In genomic region chr4:140910661-140911310, GRCm38 (mm10) we compare ENCODE assay signal across 8 mouse cellular contexts. TPM values are rescaled to one million over a fixed set of nuclear protein-coding genes. Genes with fewer than 3 reads are reported as not detected.
DNase-seq lines count a peak whose midpoint lies in the region; ATAC-seq lines count a peak whose summit lies in the region.

No protein-coding gene starts in this region.

- H3K27ac ChIP-seq in midbrain, embryonic 15.5 days, result no peak overlapping the region

- no peaks in the 10 kb centered on the region for H3K9me3 ChIP-seq in midbrain, embryonic 15.5 days

- H3K4me1 ChIP-seq in midbrain, embryonic 15.5 days, result peaks cover 6% of the 10 kb centered on the region

- peaks cover 17% of the 10 kb centered on the region for H3K27me3 ChIP-seq in midbrain, embryonic 15.5 days (replicated peaks)

- H3K4me3 ChIP-seq in midbrain, embryonic 15.5 days, result no peak overlapping the region

- intact Hi-C loops in heart, postnatal 10 days (cut with DNase I), result no loop called here

- WGBS in midbrain, embryonic 15.5 days, result 36% methylated on average over 17 of the region's 17 CpGs

- no peak overlapping the region for H3K4me2 ChIP-seq in midbrain, embryonic 15.5 days

- no peak for ATAC-seq in midbrain, embryonic 15.5 days (replicated peaks)

- H3K36me3 ChIP-seq in midbrain, embryonic 15.5 days (replicated peaks), result no peaks in the 10 kb centered on the region

- H3K9ac ChIP-seq in midbrain, embryonic 15.5 days, result no peak overlapping the region

- peak; percentile 14 for DNase-seq in lung, postnatal 25 days (ENCODE audit: low spot score)
- DNase-seq in lung, postnatal 10 days, result no peak
- peak; percentile 70 for DNase-seq in adrenal gland, postnatal 14 days
- DNase-seq in heart, postnatal 10 days, result peak; percentile 31 to 42
- DNase-seq in liver, result peak; percentile 6
- no peak for DNase-seq in frontal cortex, postnatal 14 days (ENCODE audit: low spot score in 2 of 2)
- no peak for DNase-seq in layer of hippocampus, adult 9-10 months (ENCODE audit: low spot score)

RNA-seq across cellular contexts. Expression of gene Padi2, which starts 4.6 kb away (rescaled TPM):
- 1.3 and 1.9 TPM in 2 replicates for total RNA-seq in adrenal gland, postnatal 14 days (2021)
- 1 to 10 TPM in 1 of 2 experiments, under 1 TPM in 1; 0.65 to 1.1 TPM for total RNA-seq in heart, postnatal 10 days (2021)
- 1.2 and 1.4 TPM in 2 replicates for polyA plus RNA-seq in midbrain, embryonic 15.5 days (2015; fragmentation: Nextera tagmentation; extraction: Ambion mirVana)

RNA-seq across cellular contexts. Expression of gene Sdhb, which starts 50.2 kb away (rescaled TPM):
- 699 and 754 TPM in 2 replicates for total RNA-seq in adrenal gland, postnatal 14 days (2021)
- 100 to 1,000 TPM; 725 to 746 TPM for total RNA-seq in heart, postnatal 10 days (2021)
- 442 and 447 TPM in 2 replicates for polyA plus RNA-seq in midbrain, embryonic 15.5 days (2015; fragmentation: Nextera tagmentation; extraction: Ambion mirVana)

Comparison
In these comparisons a context has a peak if more than half of its experiments do, and no peak if none do; other contexts are left out.
1. DNase-seq: peak in lung, postnatal 25 days (single experiment), adrenal gland, postnatal 14 days (single experiment), heart, postnatal 10 days (2 of 2) and liver (single experiment); none in lung, postnatal 10 days (single experiment), frontal cortex, postnatal 14 days (0 of 2) and layer of hippocampus, adult 9-10 months (single experiment).